ENCODE assay signal across 13 mouse cellular contexts in the genomic region with DNA sequence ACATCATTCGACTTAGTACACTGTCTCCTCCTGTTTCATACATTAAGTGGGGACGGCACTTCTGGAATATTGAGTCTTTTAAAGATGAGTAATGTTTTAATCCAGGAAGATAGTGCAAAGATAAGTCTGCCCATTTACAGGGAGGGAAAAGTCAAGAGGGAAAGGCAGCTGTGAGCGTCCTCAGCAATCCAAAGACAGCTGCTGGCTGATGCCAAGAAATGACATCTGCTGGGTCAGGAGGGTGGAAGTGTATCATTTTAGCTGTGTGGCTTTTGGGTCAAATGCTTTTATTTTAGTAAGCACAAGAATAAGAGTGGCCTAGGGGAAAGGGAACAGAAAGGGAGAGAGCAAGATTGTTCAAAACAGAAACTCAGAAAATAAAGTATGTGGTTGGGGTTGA. TPM values are rescaled to one million over a fixed set of nuclear protein-coding genes. Genes with fewer than 3 reads are reported as not detected.
"Had no signal": no experiment of that assay in that cellular context is flagged by ENCODE, and none has a peak within 500 bp of the region (broad histone marks: within the 10 kb centered on the region; RNA-seq: fewer than 3 reads in every experiment).

No protein-coding gene starts in this region.

- H3K9ac ChIP-seq: kidney, embryonic 15.5 days; limb, embryonic 13.5 days; liver, embryonic 14.5 days; midbrain, embryonic 15.5 days; neural tube, embryonic 15.5 days had no signal

- ATAC-seq: midbrain, embryonic 15.5 days had no signal

- H3K4me2 ChIP-seq: kidney, embryonic 15.5 days; limb, embryonic 13.5 days; midbrain, embryonic 15.5 days; neural tube, embryonic 15.5 days had no signal

- H3K27me3 ChIP-seq: kidney, embryonic 15.5 days; limb, embryonic 13.5 days; midbrain, embryonic 15.5 days; neural tube, embryonic 15.5 days had no signal

- H3K9me3 ChIP-seq: kidney, embryonic 15.5 days; limb, embryonic 13.5 days; midbrain, embryonic 15.5 days; neural tube, embryonic 15.5 days had no signal

- H3K27ac ChIP-seq: kidney, embryonic 15.5 days; limb, embryonic 13.5 days; liver, embryonic 14.5 days; midbrain, embryonic 15.5 days; neural tube, embryonic 15.5 days; stomach, postnatal 0 days had no signal

- H3K4me3 ChIP-seq: kidney, embryonic 15.5 days; limb, embryonic 13.5 days; midbrain, embryonic 15.5 days; neural tube, embryonic 15.5 days had no signal

- DNase-seq: kidney, adult 2 months; left cerebral cortex, postnatal 4 days; lung, adult 18-20 months; right cerebral cortex, adult 18-20 months; right cerebral cortex, postnatal 25 days; thymus, postnatal 14 days had no signal

- H3K36me3 ChIP-seq: kidney, embryonic 15.5 days; limb, embryonic 13.5 days; midbrain, embryonic 15.5 days; neural tube, embryonic 15.5 days had no signal

RNA-seq across cellular contexts. Expression of a gene that starts 15.3 kb away (rescaled TPM):
- total RNA-seq: megakaryocyte progenitor cell, adult 5-6 weeks had no signal
